Mouse (Mus musculus) embryonic fibroblast, embryonic 13.5 days (primary cell): ENCODE results near the gene Grasp.

Experiments used
- CTCF ChIP-seq: IDR thresholded peaks from 2 replicates; pipeline ENCODE4 v1.5.1; 2011; ENCODE audit warnings: mild to moderate bottlenecking, control low read depth, low read length, moderate library complexity, borderline replicate concordance; ENCODE audit not compliant: insufficient read depth
- POLR2A ChIP-seq: IDR thresholded peaks from 2 replicates; pipeline ENCODE4 v1.6.1; 2011; ENCODE audit warnings: low read depth, mild to moderate bottlenecking, control low read depth, low read length, moderate library complexity

- TF ChIP-seq CTCF: no peak
- no peak for TF ChIP-seq POLR2A
Observed at GRCm38 (mm10) chr15:101185549-101185948, 38.4 kb upstream of the Grasp start.
